Mouse (Mus musculus): ENCODE measurements around the gene Cmip.

GRCm38 (mm10) chr8:117395055-117395454 is 138.2 kb downstream of the Cmip start:
- TF ChIP-seq GATA1 (IDR thresholded peaks at IDR 0.05; ENCODE audit: borderline replicate concordance, low read length) (no peak), FLI1 (IDR thresholded peaks at IDR 0.05; ENCODE audit: low read length) (no peak)
